Mouse (Mus musculus) retina, adult 2 months (tissue): ENCODE results near the gene Scrn2.

ENCODE experiments used
- DNase-seq: peaks from one replicate; pipeline ENCODE4 v3.0.0-alpha.2; 2012; ENCODE audit warnings: low read depth, low spot score

Gene Scrn2

GRCm38 (mm10) chr11:97050216-97050943 is 20.6 kb downstream of the Scrn2 start, which contains the start of gene Osbpl7:
Gene Osbpl7 (plus strand): TSS chr11:97050628.
- peak; percentile 45 for DNase-seq

- no peak for DNase-seq
Measured at GRCm38 (mm10) chr11:97050944-97051586, 21.3 kb downstream of the Scrn2 start.

GRCm38 (mm10) chr11:97052219-97052646 is 22.5 kb downstream of the Scrn2 start:
- DNase-seq, result no peak

GRCm38 (mm10) chr11:97063274-97063920 is 33.7 kb downstream of the Scrn2 start:
- DNase-seq, result no peak

GRCm38 (mm10) chr11:97063921-97064295 is 34.2 kb downstream of the Scrn2 start:
- no peak for DNase-seq

DNA sequence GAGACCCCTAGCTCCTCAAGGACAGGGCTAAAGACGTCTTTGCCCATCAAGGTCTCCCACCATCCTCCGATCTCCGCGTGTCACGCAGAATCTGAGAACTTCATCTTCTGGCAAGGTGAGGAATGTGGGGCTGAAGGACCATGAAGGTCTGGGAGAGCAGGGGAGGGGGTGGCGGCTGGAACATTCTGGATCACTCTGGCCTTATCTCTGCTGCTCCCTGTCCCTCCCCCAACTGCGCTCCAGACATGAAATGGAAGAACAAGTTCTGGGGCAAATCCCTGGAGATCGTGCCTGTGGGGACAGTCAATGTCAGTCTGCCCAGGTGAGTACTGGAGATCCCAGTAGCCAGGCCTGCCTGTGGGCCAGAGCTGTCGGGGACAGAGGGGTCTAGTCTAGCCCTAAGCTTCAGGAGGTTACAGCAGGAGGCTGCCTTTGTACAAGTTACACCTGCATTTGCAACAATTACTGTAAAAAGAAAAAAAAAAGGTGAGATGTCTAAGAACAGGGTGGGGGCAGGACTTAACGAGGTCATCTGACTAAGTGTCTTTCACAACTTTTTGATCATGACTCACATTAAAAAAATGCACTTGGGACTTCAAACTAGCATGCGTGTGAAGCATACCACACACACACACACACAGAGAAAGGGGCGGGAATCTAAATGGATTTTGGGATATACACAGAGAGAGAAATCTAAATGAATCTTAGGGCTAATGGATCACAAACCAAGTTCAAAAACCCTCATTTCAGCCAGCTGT is 36.0 kb downstream of the Scrn2 start:
- no peak for DNase-seq

DNA sequence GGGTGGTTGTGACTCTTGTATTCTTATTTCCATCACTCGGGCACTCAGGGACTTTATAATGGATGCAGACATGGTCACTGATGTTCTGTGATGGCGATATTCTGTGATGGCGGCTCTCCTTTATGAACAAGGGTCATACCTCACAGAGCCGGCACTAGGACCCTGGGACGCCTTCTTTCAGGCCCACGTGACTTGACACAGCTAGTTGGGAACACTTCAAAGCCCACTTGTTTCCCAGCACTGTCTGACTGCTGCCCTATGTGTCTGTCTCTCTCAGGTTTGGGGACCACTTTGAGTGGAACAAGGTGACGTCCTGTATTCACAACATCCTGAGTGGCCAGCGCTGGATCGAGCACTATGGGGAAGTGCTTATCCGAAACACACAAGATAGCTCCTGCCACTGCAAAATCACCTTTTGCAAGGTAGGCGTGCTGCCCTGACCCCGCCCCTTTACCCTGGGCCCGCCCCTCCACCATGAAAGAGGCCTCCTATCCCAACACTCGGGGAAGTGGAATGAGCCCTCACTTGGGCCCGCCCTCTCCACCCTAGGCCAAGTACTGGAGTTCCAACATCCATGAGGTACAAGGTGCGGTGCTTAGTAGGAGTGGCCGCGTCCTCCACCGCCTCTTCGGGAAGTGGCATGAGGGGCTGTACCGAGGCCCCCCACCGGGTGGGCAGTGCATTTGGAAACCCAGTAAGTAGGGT is 37.1 kb downstream of the Scrn2 start:
- no peak for DNase-seq

DNA sequence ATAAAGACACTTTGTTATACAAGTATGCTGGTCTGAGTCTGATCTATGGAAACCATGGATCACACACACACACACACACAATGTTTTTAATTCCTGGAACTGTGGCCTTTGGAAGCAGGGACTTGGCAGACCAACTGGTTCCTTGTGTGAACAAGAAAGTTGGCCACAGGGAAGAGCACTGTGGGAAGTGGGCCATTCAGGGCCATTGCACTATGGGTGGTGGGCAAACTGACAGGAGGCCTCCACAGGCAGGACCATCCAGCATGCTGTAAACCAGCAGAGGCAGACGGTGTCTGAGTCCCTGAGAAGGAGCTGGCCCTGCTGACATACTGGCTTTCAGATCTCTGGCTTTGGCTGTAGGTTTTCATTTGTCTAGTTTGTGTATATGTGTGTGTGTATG is 39.6 kb downstream of the Scrn2 start:
- DNase-seq, result no peak

- no peak for DNase-seq
Measured at GRCm38 (mm10) chr11:97069770-97070169, 40.0 kb downstream of the Scrn2 start.

DNA sequence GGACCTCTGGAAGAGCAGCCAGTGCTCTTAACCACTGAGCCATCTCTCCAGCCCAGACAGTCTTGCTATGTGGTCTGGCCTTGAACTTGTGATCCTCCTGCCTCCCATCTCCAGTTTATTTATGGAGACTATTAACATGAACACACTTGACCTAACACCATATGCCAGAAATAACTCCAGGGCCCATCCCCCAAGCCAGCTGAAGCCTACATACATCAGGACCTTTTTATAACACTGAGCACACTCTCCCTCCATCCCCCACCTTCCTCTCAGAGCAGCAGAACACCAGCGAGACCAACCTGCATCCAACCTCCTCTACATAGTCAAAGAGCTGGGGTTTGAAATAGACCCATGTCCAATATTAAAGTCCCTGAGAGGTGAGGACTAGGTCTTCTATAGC is 41.4 kb downstream of the Scrn2 start:
- no peak for DNase-seq

GRCm38 (mm10) chr11:97072533-97072932 is 42.8 kb downstream of the Scrn2 start:
- DNase-seq, result peak; percentile 64

- DNase-seq, result no peak
Measured at GRCm38 (mm10) chr11:97074235-97074634, 44.5 kb downstream of the Scrn2 start.

DNA sequence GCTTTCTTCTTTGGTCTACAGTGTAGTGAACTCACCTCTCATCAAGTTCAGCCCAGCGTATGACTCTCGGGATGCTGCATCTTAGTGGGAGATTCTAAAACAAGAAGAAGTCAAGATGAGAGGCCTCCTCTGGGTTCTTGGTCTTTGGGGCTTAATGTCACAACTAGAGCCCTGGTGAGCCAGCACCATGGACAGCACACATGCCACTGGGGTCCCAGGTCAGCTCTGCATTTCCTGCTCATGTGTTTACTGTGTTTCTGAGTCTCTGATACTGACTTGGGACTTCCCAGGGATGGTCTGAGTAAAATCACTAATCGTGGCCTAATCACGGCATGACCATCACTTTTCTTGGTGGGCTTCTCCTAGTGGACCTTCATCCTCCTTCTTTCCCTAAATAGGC is 49.0 kb downstream of the Scrn2 start:
- DNase-seq, result no peak

- peak; percentile 65 for DNase-seq
Measured at GRCm38 (mm10) chr11:97080291-97080690, 50.6 kb downstream of the Scrn2 start.

DNA sequence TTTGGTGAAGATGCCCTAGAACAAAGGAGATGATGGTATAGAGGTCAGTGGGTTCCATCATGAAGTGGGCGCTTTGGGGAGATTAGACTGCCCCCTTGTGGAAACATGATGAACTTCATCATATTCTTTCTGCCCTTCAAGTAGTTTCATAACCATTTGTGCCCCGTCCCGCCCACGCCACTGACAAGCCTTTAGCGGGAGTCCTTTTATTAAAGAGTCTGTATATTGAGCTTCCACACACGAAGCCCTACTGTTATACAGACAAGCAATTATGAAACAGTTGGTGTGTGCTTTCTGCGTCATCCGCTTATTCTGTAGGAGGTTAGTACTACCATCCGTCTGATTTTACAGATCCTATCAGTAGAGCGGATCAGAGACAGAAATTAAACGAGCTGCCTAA is 53.2 kb downstream of the Scrn2 start:
- DNase-seq, result no peak
